Mouse (Mus musculus) small intestine, adult 2 months (tissue): Measurements from ENCODE around the gene Ppbp. TPM values are rescaled to one million over a fixed set of nuclear protein-coding genes. Genes with fewer than 3 reads are reported as not detected.
"Not testable (repeated sequence)": the region's sequence is repeated elsewhere in the genome, so short reads cannot be mapped to it uniquely, and the experiment has no call there.

Source experiments
- H3K27ac ChIP-seq: fragments of 200-500 bp; 2 replicates; pipeline ENCODE4 v1.5.1; 2012; ENCODE audit warnings: low read depth, low read length, control low read depth, inconsistent platforms; ENCODE audit not compliant: insufficient read depth
- H3K27me3 ChIP-seq: fragments of 200-500 bp; 2 replicates; pipeline ENCODE4 v1.6.1; 2012; ENCODE audit warnings: mild to moderate bottlenecking, moderate library complexity, low read length, inconsistent platforms; ENCODE audit not compliant: control insufficient read depth, insufficient read depth
- H3K36me3 ChIP-seq: fragments of 200-500 bp; 2 replicates; pipeline ENCODE4 v1.6.1; 2012; ENCODE audit warnings: mild to moderate bottlenecking, low read length, control low read depth, inconsistent platforms; ENCODE audit not compliant: control insufficient read depth, insufficient read depth
- H3K4me1 ChIP-seq: fragments of 200-500 bp; 2 replicates; pipeline ENCODE4 v1.6.1; 2012; ENCODE audit warnings: low read length, inconsistent platforms, mixed read lengths; ENCODE audit not compliant: control insufficient read depth, insufficient read depth, insufficient read length
- H3K4me3 ChIP-seq: fragments of 200-500 bp; 2 replicates; pipeline ENCODE4 v1.5.1; 2012; ENCODE audit warnings: low read depth, mild to moderate bottlenecking, control low read depth, inconsistent platforms, low read length, moderate library complexity
- CTCF ChIP-seq: fragments of 200-500 bp; IDR thresholded peaks from 2 replicates; pipeline ENCODE4 v1.5.1; 2012; ENCODE audit warnings: low read depth, mild to moderate bottlenecking, control low read depth, inconsistent platforms, low read length, moderate library complexity, mixed read lengths; ENCODE audit not compliant: insufficient replicate concordance, insufficient read length; ENCODE audit errors: extremely low read depth
- POLR2A ChIP-seq: fragments of 200-500 bp; IDR thresholded peaks from 2 replicates; pipeline ENCODE4 v1.6.1; 2012; ENCODE audit warnings: low read depth, mild to moderate bottlenecking, control low read depth, inconsistent platforms, low read length, moderate library complexity
- WGBS: fragments of 180-500 bp; shearing (Covaris S2); methylation state at CpG from one replicate; pipeline ENCODE4 v1.1.7; 2018; 5-methylcytosine and 5-hydroxymethylcytosine counted together
- polyA plus RNA-seq: library from polyadenylated mRNA; depleted of rRNA; stranded (reverse); fragments of >200 nt; gene quantifications from 2 replicates; pipeline ENCODE4 v1.2.3, GENCODE M21; 2012

The Ppbp gene
- polyA plus RNA-seq, 1 experiment, result 0.18 TPM

DNA sequence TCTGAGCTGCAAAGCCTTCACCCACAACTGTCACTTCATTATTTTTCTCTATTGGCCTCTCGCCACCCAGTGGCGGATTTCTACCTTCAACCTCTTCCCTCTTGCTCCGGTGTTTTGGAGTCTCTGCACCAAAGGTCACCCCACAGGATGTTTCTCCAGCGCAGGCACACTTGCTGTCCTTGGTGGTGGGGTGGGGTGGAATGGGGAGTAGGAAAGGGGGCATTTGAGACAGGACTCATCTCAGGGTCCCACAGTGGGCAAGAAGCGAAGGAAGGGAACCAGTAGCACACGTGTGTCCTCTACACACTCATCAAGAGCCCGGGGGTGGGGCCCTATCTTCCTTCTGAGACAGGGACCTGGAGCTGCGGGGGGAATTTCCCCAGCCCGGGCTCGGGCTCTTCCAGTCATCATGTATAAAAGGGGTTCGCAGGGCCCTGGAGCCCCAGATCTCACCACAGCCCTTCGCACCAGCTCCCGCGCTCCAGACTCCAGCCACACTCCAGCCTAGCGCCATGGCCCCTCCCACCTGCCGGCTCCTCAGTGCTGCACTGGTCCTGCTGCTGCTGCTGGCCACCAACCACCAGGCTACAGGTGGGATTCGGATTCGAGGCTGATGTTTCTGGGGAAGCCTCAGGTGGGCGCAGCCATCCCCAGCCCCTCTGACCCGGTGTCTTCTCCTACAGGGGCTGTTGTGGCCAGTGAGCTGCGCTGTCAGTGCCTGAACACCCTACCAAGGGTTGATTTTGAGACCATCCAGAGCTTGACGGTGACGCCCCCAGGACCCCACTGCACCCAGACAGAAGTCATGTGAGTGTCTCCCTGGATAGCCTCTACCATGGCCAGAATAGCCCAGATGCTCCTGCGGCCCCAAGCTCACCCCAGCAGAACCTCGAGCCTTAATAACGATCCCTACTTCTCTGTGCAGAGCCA is 17.6 kb downstream of the Ppbp start, which contains the start of gene Cxcl3:
Cxcl3 (plus strand) TSS at position 445 of the 930 bp plus-strand sequence.
- 18% methylated on average over 26 of the region's 26 CpGs for WGBS
- Histone ChIP-seq H3K4me3 (peak within 1 kb of the TSS; percentile 39), H3K4me1 (peaks cover 4% of the 10 kb centered on the region; the same call in 1 of the 2 replicates), H3K27ac (no peak within 1 kb of the TSS), H3K36me3 (no peaks in the 10 kb centered on the region), H3K27me3 (no peaks in the 10 kb centered on the region; the same call in 1 of the 2 replicates)
- TF ChIP-seq POLR2A (no peak), CTCF (peak; percentile 32; the same call in 1 of the 2 replicates)

DNA sequence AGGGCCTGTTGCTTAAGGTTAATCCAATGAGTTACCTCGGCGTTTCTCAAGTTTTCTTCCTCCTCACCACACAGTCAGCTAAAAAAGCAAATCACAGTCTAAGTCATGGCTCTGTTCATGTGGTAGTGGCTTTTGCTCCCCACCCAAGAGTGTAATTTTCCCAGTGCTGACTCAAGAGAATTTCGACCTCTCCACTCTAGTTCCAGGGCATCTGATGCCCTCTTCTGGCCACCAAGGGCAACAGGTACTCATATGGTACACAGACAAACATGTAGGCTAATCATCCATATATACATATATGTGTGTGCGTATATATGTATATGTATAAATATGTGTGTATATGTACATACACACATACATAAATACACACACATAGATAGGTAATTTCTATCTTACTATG is 19.8 kb downstream of the Ppbp start:
- no peaks in the 10 kb centered on the region for H3K36me3 ChIP-seq
- H3K4me1 ChIP-seq, result peaks cover 4% of the 10 kb centered on the region; the same call in 1 of the 2 replicates
- TF ChIP-seq POLR2A (no peak), CTCF (no peak)
- H3K4me3 ChIP-seq, result no peak overlapping the region
- WGBS, result 78% methylated on average over 4 of the region's 4 CpGs
- H3K27me3 ChIP-seq, result no peaks in the 10 kb centered on the region; the same call in 1 of the 2 replicates
- no peak overlapping the region for H3K27ac ChIP-seq

DNA sequence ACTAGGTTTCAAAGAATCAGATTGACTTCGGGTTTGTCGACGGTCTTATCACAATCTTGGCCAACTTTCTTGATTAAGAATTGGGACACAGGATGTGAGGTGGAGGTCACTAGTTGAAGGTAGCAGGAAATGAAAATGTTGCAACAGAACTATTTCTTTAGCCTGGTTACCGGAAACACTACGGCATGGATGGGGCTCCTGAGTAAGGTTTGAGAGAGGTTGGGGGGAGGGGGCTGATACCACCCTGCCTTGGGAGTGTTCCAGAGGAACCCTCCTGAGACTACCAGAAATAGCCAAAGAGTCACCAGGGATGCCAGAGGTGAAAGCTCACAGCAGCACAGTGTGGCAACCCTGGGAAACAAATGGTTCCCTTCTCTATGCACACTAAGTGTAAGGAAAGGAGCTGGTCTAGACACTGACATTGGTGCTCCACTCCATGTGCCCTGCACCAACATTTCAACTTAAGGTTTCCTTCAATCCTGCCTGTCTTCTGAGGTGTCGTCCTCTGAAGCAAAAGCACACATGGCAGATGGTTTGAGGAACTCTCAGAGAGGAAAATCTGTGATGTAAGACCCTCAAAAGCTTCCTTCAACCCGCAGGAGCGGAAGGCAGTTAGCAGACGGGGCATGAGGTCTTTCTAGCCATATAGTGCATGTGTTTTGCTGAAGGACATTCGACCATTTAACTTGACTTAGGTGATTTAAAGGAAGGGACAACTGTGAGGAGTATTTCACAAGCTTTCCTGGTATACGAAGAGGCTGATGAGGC is 21.2 kb downstream of the Ppbp start:
- WGBS, result 69% methylated on average over 11 of the region's 11 CpGs

DNA sequence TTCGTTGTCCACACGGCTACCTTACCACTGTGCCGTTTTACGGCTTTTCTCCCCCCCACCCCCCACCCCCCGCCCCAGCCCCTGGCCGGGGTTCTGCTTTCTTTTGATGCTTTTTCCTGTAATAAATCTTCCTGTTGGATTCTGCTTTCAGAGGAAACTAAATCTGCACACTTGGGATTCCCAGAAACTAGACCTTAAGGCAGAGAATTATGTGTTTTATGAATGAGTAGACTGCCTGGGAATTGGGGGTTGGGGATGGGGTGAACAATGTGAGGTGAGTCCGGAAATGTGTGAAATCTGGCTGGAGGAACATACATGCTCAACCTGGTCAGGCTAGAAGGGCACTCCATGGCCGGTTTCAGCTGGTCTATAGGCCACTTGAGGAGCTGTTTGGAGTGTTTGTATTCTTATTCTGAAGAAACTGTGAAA is 21.8 kb downstream of the Ppbp start:
- Histone ChIP-seq H3K4me1 (peaks cover 4% of the 10 kb centered on the region; the same call in 1 of the 2 replicates), H3K27me3 (no peaks in the 10 kb centered on the region; the same call in 1 of the 2 replicates), H3K4me3 (no peak overlapping the region), H3K36me3 (no peaks in the 10 kb centered on the region), H3K27ac (no peak overlapping the region)
- TF ChIP-seq POLR2A, result no peak
- TF ChIP-seq CTCF, result no peak
- WGBS, result 57% methylated on average over 8 of the region's 8 CpGs

More for the DNA sequence above, 21.2 kb downstream of the Ppbp start:
- no peak overlapping the region for H3K4me3 ChIP-seq
- no peaks in the 10 kb centered on the region; the same call in 1 of the 2 replicates for H3K27me3 ChIP-seq
- H3K36me3 ChIP-seq, result no peaks in the 10 kb centered on the region
- TF ChIP-seq CTCF, result no peak
- no peak for TF ChIP-seq POLR2A
- H3K4me1 ChIP-seq, result peaks cover 4% of the 10 kb centered on the region; the same call in 1 of the 2 replicates
- no peak overlapping the region for H3K27ac ChIP-seq

DNA sequence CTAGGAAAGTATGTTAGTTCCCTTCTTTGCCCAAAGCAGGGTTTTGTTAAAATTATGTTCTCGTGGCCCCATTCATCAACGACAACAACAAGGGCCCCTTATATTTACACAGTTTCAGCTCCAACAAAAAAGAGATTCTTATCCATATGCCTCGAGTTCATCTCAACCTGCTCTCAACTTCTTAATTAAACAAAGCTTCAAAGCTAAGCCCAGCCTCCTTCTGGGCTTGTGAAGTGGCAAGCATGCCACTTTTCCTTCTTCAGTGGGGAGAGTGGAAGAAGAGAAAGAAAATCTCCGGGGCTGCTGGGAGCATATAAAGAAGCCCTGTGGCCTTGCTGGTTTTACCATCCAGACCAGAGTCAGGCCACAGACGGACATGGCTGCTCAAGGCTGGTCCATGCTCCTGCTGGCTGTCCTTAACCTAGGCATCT is 25.9 kb downstream of the Ppbp start, which contains the start of gene Cxcl15:
Cxcl15 (plus strand) TSS at position 340 of the 431 bp plus-strand sequence.
- H3K4me3 ChIP-seq, result no peak within 1 kb of the TSS

DNA sequence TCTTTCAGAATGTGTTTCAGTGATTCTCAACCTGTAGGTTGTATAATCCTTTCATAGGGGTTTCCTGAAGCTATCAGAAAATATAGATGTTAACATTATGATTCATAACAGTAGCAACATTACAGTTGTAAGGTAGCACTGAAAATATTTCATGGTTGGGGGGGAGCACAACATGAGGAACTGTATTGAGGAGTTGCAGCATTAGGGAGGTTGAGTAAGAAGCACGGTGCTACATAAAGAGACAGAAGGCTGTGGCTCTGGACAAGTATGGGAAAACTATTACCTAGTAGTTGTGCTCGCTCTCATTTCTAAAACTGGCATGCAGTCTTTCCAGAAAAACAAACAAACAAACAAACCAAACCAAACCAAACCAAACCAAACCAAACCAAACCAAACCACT is 27.1 kb downstream of the Ppbp start:
- not testable (repeated sequence) for H3K4me3 ChIP-seq, H3K27me3 ChIP-seq, H3K27ac ChIP-seq, H3K36me3 ChIP-seq, H3K4me1 ChIP-seq
- WGBS, result 85% methylated on average over 2 of the region's 2 CpGs

More for the DNA sequence above, 25.9 kb downstream of the Ppbp start, which contains the start of gene Cxcl15:
- Histone ChIP-seq H3K27me3 (no peaks in the 10 kb centered on the region), H3K27ac (no peak within 1 kb of the TSS), H3K36me3 (no peaks in the 10 kb centered on the region), H3K4me1 (no peaks in the 10 kb centered on the region)
- TF ChIP-seq CTCF (no peak), POLR2A (no peak)
- WGBS, result 30% methylated on average over 5 of the region's 5 CpGs
